Mouse (Mus musculus): ENCODE results near the gene Gtsf1. TPM values are rescaled to one million over a fixed set of nuclear protein-coding genes. Genes with fewer than 3 reads are reported as not detected.

The Gtsf1 gene
- polyA plus RNA-seq, 1 experiment from 2014 or later = not detected

Other genes starting within 250 kb of the Gtsf1 start
- 202 and 206 TPM in 2 replicates for gene Cbx5, start 190.7 kb downstream of the Gtsf1 start, polyA plus RNA-seq (2016; fragmentation: Nextera tagmentation; extraction: Ambion mirVana)
- 1,897 and 1,928 TPM in 2 replicates for gene Hnrnpa1, start 190.0 kb downstream of the Gtsf1 start, polyA plus RNA-seq (2016; fragmentation: Nextera tagmentation; extraction: Ambion mirVana)
- 4.7 and 5.9 TPM in 2 replicates for gene Nfe2, start 172.1 kb downstream of the Gtsf1 start, polyA plus RNA-seq (2016; fragmentation: Nextera tagmentation; extraction: Ambion mirVana)
- gene Copz1, start 157.8 kb downstream of the Gtsf1 start, polyA plus RNA-seq (2016; fragmentation: Nextera tagmentation; extraction: Ambion mirVana) = 281 and 285 TPM in 2 replicates
- gene Gpr84, start 119.9 kb downstream of the Gtsf1 start, polyA plus RNA-seq (2016; fragmentation: Nextera tagmentation; extraction: Ambion mirVana) = 0.16 and 0.29 TPM in 2 replicates
- gene Zfp385a, start 90.4 kb downstream of the Gtsf1 start, polyA plus RNA-seq (2016; fragmentation: Nextera tagmentation; extraction: Ambion mirVana) = 22.1 and 22.7 TPM in 2 replicates
- gene Itga5, start 63.7 kb downstream of the Gtsf1 start, polyA plus RNA-seq (2016; fragmentation: Nextera tagmentation; extraction: Ambion mirVana) = 29.5 and 29.7 TPM in 2 replicates
- gene Gtsf2, start 18.0 kb upstream of the Gtsf1 start, polyA plus RNA-seq (2016; fragmentation: Nextera tagmentation; extraction: Ambion mirVana) = not detected in 2 replicates
- gene Nckap1l, start 23.3 kb upstream of the Gtsf1 start, polyA plus RNA-seq (2016; fragmentation: Nextera tagmentation; extraction: Ambion mirVana) = 1.1 and 1.3 TPM in 2 replicates
- gene Pde1b, start 72.6 kb upstream of the Gtsf1 start, polyA plus RNA-seq (2016; fragmentation: Nextera tagmentation; extraction: Ambion mirVana) = 6.0 and 10.4 TPM in 2 replicates
- gene Ppp1r1a, start 107.5 kb upstream of the Gtsf1 start, polyA plus RNA-seq (2016; fragmentation: Nextera tagmentation; extraction: Ambion mirVana) = 14.3 and 16.4 TPM in 2 replicates
- gene Glycam1, start 134.6 kb upstream of the Gtsf1 start, polyA plus RNA-seq (2016; fragmentation: Nextera tagmentation; extraction: Ambion mirVana) = not detected in 2 replicates